Mouse (Mus musculus) embryonic facial prominence, embryonic 14.5 days (tissue): ENCODE results near the gene Sec24d. TPM values are rescaled to one million over a fixed set of nuclear protein-coding genes. Genes with fewer than 3 reads are reported as not detected.
A peak's percentile ranks its signal among the peaks of the same experiment; 100 is the strongest.

ENCODE experiments used
- ATAC-seq: fragments of 200-750 bp; cut with Nextera tagmentation; 2 replicates; pipeline ENCODE4 v1.8.0; 2017; ENCODE audit warnings: low read depth, moderate number of reproducible peaks, moderate TSS enrichment
- DNase-seq: peaks from one replicate; pipeline ENCODE4 v3.0.0-alpha.2; 2015; ENCODE audit warnings: low spot score
- H3K27ac ChIP-seq: fragments of 300-500 bp; sonication (generic); replicated peaks from 2 replicates; pipeline ENCODE4 v1.5.1; 2014; ENCODE audit warnings: low read depth, mild to moderate bottlenecking, low read length, moderate library complexity
- H3K27me3 ChIP-seq: fragments of 300-500 bp; sonication (generic); replicated peaks from 2 replicates; pipeline ENCODE4 v1.6.1; 2014; ENCODE audit warnings: low read length; ENCODE audit not compliant: control insufficient read depth, insufficient read depth
- H3K36me3 ChIP-seq: fragments of 300-500 bp; sonication (generic); 2 replicates; pipeline ENCODE4 v1.6.1; 2014; ENCODE audit warnings: low read length, mixed read lengths; ENCODE audit not compliant: control insufficient read depth, insufficient read depth
- H3K4me1 ChIP-seq: fragments of 300-500 bp; sonication (generic); 2 replicates; pipeline ENCODE4 v1.6.1; 2014; ENCODE audit warnings: antibody characterized with exemption, low read length; ENCODE audit not compliant: control insufficient read depth, insufficient read depth
- H3K4me2 ChIP-seq: fragments of 300-500 bp; sonication (generic); 2 replicates; pipeline ENCODE4 v1.6.1; 2014; ENCODE audit warnings: low read depth, mild to moderate bottlenecking, low read length, moderate library complexity, mixed read lengths
- H3K4me3 ChIP-seq: fragments of 300-500 bp; sonication (generic); 2 replicates; pipeline ENCODE4 v1.5.1; 2014; ENCODE audit warnings: low read depth, mild to moderate bottlenecking, low read length
- H3K9ac ChIP-seq: fragments of 300-500 bp; sonication (generic); 2 replicates; pipeline ENCODE4 v1.6.1; 2014; ENCODE audit warnings: low read depth, mild to moderate bottlenecking, low read length, moderate library complexity, mixed read lengths
- H3K9me3 ChIP-seq: fragments of 300-500 bp; sonication (generic); 2 replicates; pipeline ENCODE4 v1.6.1; 2016; ENCODE audit warnings: low read length; ENCODE audit not compliant: control insufficient read depth
- WGBS: fragments of 180-500 bp; shearing (Covaris S2); extraction: QIAGEN DNeasy Blood & Tissue Kit; methylation state at CpG from one replicate; pipeline ENCODE4 v1.1.7; 2014; 5-methylcytosine and 5-hydroxymethylcytosine counted together
- polyA plus RNA-seq: library from polyadenylated mRNA; unstranded; fragments of >200 nt; fragmentation: Nextera tagmentation; extraction: Ambion mirVana; gene quantifications from 2 replicates; pipeline ENCODE4 v1.2.1, GENCODE M21; 2014

Sec24d gene
- polyA plus RNA-seq, 1 experiment from 2014 or later = 125 TPM

GRCm38 (mm10) chr3:123336951-123337350, 69.7 kb downstream of the Sec24d start:
- Histone ChIP-seq H3K27ac (no peak overlapping the region), H3K4me3 (no peak overlapping the region), H3K27me3 (no peaks in the 10 kb centered on the region), H3K9ac (no peak overlapping the region), H3K9me3 (no peaks in the 10 kb centered on the region), H3K4me2 (no peak overlapping the region), H3K36me3 (peaks cover 48% of the 10 kb centered on the region), H3K4me1 (peaks cover 10% of the 10 kb centered on the region; the same call in 1 of the 2 replicates)
- WGBS = 69% methylated on average over 5 of the region's 5 CpGs
- DNase-seq (no peak), ATAC-seq (no peak)

- Histone ChIP-seq H3K9me3 (no peaks in the 10 kb centered on the region), H3K27ac (no peak overlapping the region; the same call in 1 of the 2 replicates), H3K4me1 (peaks cover 10% of the 10 kb centered on the region; the same call in 1 of the 2 replicates), H3K9ac (no peak overlapping the region), H3K27me3 (no peaks in the 10 kb centered on the region), H3K36me3 (peaks cover 44% of the 10 kb centered on the region), H3K4me3 (no peak overlapping the region), H3K4me2 (no peak overlapping the region)
- WGBS = 61% methylated on average over 6 of the region's 6 CpGs
- ATAC-seq (no peak), DNase-seq (no peak)
These were observed 70.6 kb downstream of the Sec24d start for GRCm38 (mm10) chr3:123337853-123338252.

DNA sequence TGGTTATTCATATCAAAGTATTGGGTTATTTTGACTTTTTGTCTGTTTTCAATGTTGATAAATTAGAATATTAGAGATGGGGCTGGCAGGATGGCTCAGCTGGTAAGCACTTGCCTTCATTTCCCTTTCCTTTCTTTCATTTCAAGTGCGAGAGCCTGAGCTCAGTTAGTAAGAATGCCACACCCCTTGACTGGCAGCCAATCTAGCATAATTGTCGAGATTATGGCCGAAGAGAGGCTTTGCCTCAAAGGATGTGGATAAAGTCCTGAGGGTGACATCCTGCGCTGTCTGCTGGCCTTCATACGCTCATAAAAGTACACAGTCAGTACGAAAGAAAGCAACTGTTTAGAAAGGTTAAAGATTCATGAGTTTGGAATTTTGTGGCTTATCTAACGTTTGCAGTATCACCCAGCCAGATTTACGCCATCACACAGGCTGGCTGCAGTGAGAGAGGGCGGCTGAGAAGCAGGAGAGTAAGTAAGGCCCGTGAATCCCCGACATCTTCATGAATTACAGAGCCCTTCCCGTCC, 71.5 kb downstream of the Sec24d start:
- Histone ChIP-seq H3K9me3 (no peaks in the 10 kb centered on the region), H3K4me1 (peaks cover 10% of the 10 kb centered on the region; the same call in 1 of the 2 replicates), H3K27ac (no peak overlapping the region), H3K4me3 (no peak overlapping the region), H3K4me2 (no peak overlapping the region), H3K36me3 (peaks cover 46% of the 10 kb centered on the region), H3K27me3 (no peaks in the 10 kb centered on the region), H3K9ac (no peak overlapping the region)
- WGBS = 68% methylated on average over 12 of the region's 12 CpGs
- no peak for ATAC-seq
- no peak for DNase-seq

- Histone ChIP-seq H3K4me3 (no peak overlapping the region), H3K36me3 (peaks cover 70% of the 10 kb centered on the region), H3K9me3 (no peaks in the 10 kb centered on the region), H3K27ac (no peak overlapping the region), H3K27me3 (no peaks in the 10 kb centered on the region), H3K9ac (no peak overlapping the region), H3K4me1 (no peaks in the 10 kb centered on the region), H3K4me2 (no peak overlapping the region)
- DNase-seq (no peak), ATAC-seq (no peak)
- 77% methylated on average over 2 of the region's 2 CpGs for WGBS
These were observed 73.8 kb downstream of the Sec24d start for GRCm38 (mm10) chr3:123341049-123341448.

DNA sequence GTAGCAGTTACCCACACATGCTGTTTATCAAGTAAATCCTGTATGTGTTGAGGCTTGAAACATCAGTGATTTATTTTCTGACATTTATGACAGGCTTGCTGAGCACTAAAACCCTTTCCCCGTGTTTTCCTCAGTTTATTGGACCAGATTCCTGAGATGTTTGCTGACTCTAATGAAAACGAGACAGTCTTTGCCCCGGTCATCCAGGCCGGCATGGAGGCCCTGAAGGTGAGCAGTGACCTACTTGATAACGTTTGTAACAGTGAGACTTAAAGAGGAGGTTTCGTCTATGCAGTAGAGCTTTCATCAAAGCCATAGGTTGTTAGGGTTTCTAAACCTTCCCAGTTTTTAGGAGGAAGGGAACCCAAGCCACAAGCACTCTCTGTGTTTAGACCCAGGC, 76.4 kb downstream of the Sec24d start:
- Histone ChIP-seq H3K36me3 (peaks cover 64% of the 10 kb centered on the region), H3K4me2 (no peak overlapping the region), H3K4me3 (no peak overlapping the region), H3K9ac (no peak overlapping the region), H3K27me3 (no peaks in the 10 kb centered on the region), H3K9me3 (no peaks in the 10 kb centered on the region), H3K4me1 (no peaks in the 10 kb centered on the region), H3K27ac (no peak overlapping the region)
- DNase-seq (no peak), ATAC-seq (no peak)
- 63% methylated on average over 6 of the region's 6 CpGs for WGBS

- Histone ChIP-seq H3K4me1 (no peaks in the 10 kb centered on the region), H3K27me3 (no peaks in the 10 kb centered on the region), H3K9ac (no peak overlapping the region), H3K4me3 (no peak overlapping the region), H3K9me3 (no peaks in the 10 kb centered on the region), H3K36me3 (peaks cover 72% of the 10 kb centered on the region), H3K4me2 (no peak overlapping the region), H3K27ac (no peak overlapping the region)
- no peak for DNase-seq
- ATAC-seq = no peak
- 81% methylated on average over 12 of the region's 12 CpGs for WGBS
These were observed 81.0 kb downstream of the Sec24d start for GRCm38 (mm10) chr3:123348080-123348802.

DNA sequence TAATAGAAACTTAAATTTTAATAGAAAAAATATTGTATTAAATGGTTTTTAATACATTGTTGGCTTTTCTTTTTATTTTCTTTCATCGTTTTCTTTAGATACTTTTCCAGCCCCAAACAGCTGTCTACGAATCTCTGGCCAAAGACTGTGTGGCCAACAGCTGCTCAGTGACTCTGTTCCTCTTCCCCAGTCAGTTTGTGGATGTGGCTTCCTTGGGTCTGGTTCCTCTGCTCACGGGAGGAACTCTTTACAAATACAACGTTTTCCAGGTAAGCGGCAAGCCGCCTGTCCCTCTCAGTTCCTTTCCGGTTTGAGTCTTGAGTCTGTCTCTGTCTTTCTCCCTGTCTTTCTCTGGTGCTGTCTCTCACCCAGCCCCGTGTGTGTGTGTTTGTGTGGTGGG, 83.3 kb downstream of the Sec24d start:
- 81% methylated on average over 8 of the region's 8 CpGs for WGBS
- ATAC-seq (no peak), DNase-seq (no peak)
- Histone ChIP-seq H3K4me3 (no peak overlapping the region), H3K27ac (no peak overlapping the region), H3K4me2 (no peak overlapping the region), H3K9me3 (no peaks in the 10 kb centered on the region), H3K36me3 (peaks cover 72% of the 10 kb centered on the region), H3K4me1 (no peaks in the 10 kb centered on the region), H3K9ac (no peak overlapping the region), H3K27me3 (no peaks in the 10 kb centered on the region)

DNA sequence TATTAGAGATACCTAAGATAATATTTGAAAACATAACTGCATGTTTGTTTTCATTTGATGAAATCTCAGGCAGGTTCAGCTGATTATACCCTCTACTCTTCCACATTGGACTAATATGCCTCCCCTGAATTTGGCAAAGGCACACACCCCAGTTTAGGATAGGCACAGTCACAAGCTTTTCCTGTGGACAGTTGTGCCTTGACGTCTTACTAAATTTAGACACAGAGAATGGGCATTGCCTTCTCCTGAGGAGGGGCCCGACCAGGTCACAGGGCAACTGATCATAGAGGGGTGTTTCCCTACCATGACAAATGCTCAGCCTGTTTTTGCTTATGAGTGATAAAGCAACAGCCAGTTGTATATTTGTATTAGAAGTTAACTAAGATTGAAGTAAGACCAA, 84.3 kb downstream of the Sec24d start:
- Histone ChIP-seq H3K36me3 (peaks cover 73% of the 10 kb centered on the region), H3K9me3 (no peaks in the 10 kb centered on the region), H3K4me2 (no peak overlapping the region), H3K27ac (no peak overlapping the region), H3K27me3 (no peaks in the 10 kb centered on the region), H3K4me3 (no peak overlapping the region), H3K9ac (no peak overlapping the region), H3K4me1 (no peaks in the 10 kb centered on the region)
- 69% methylated on average over 2 of the region's 2 CpGs for WGBS
- ATAC-seq (no peak), DNase-seq (no peak)

DNA sequence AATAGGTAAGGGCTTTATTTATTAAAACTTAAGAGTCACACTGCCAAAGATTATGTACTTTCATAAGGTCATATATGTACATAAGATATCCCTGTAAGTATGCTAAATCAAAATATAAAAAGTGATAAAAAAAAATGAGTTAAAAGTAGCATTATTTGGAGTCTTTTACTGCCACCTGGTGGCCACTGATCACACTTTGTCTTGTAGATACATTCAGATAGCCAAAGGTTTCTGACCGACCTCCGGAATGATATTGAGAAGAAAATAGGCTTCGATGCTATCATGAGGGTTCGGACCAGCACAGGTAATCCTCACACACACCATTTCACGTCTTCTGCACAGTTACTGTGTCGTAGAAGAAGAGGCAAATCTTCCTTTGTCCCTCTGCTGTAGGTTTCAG, 85.9 kb downstream of the Sec24d start:
- no peaks in the 10 kb centered on the region for H3K27me3 ChIP-seq
- no peak overlapping the region for H3K4me3 ChIP-seq
- no peak overlapping the region for H3K9ac ChIP-seq
- no peaks in the 10 kb centered on the region for H3K4me1 ChIP-seq
- DNase-seq = peak; percentile 87
- no peak overlapping the region for H3K4me2 ChIP-seq
- H3K9me3 ChIP-seq = no peaks in the 10 kb centered on the region
- no peak for ATAC-seq
- H3K36me3 ChIP-seq = peaks cover 85% of the 10 kb centered on the region
- 67% methylated on average over 6 of the region's 6 CpGs for WGBS
- H3K27ac ChIP-seq = no peak overlapping the region
